Mouse (Mus musculus) adrenal gland, postnatal 10 days (tissue): ENCODE measurements around the gene Dnajb2. TPM values are rescaled to one million over a fixed set of nuclear protein-coding genes. Genes with fewer than 3 reads are reported as not detected.

Experiments used
- DNase-seq: peaks from one replicate; pipeline ENCODE4 v3.0.0; 2021; ENCODE audit warnings: mixed read lengths
- total RNA-seq, 2 experiments: library from RNA; stranded (reverse); gene quantifications; 2 replicates each; pipeline ENCODE4 v1.2.3; 2021

Gene Dnajb2
- total RNA-seq, 2 experiments from 2014 or later: 40.5 to 45.1 TPM

DNA sequence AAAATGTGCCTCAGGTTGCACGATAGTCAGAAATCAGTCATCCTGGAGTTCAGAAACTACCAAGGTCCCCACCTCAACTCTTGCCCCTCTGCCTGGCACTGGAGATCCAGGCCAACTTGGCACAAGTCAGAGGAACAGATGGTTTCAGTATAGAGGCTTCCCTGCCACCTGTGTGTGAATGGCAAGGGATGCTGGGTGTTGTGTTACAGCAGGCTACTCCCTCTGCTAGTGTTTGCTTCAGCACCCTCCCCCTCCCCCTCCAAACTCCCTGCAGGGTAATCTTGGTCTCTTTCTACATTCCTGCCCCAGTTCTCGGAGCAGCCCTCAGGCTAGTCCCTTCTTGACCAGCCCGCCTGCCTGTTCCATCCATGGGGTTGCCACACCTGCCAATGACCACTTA is 14.3 kb downstream of the Dnajb2 start:
- DNase-seq: no peak

DNA sequence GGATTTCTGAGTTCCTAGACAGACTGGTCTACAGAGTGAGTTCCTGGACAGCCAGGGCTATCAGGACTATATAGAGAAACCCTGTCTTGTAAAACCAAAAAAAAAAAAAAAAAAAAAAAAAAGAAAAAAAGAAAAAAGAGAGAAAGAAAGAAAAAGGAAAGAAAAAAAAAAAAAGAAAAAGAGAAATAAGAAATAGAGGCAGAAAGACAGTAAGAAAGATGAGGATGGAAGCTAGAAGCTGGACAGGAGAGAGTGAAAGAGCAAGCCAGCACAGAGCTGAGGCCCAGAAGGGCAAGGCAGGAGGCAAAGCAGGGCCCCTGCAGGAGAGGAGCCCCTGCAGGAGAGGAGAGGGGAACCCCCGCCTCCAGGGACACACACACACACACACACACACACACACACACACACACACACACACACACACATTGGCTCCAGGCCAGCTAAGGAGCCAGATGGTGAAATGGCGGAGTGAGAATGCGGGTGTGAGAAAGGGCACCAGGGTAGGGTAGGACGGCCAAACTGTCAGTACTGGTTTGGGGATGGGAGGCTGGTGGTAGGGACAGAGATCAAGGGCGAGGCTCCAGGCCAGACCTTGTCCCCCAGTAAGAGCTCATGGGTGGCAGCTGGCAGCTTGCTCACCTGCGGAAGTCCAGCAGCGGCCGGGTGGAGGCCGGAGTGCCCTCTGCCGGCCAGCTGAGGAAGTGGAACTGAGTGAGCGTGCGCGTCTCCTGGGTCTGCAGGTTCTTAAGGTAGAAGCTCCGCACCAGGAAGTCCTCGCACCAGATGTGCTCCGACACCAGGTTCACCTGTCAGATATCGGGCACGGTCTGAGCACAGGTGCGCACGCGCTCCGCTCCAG is 15.1 kb downstream of the Dnajb2 start:
- DNase-seq: peak; percentile 88

DNA sequence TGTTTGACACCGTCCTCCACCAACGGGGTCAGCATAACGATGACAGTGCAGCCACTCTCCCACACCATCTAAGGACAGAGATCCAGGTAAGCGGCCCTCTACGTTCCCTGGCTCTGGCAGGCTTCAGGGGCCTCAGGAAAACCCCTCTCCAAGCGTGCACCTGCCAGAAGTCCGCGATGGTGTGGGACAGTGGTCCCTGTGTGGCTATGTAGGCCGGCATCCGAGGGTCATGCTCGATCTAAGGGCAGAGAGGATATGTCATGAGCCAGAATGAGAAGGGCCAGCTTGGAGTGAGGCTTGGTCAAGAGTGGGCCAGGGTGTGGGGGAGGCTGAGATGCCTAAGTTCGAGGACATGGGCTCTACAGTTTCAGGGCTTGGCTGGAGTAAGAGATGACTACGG is 16.1 kb downstream of the Dnajb2 start:
- DNase-seq: no peak

DNA sequence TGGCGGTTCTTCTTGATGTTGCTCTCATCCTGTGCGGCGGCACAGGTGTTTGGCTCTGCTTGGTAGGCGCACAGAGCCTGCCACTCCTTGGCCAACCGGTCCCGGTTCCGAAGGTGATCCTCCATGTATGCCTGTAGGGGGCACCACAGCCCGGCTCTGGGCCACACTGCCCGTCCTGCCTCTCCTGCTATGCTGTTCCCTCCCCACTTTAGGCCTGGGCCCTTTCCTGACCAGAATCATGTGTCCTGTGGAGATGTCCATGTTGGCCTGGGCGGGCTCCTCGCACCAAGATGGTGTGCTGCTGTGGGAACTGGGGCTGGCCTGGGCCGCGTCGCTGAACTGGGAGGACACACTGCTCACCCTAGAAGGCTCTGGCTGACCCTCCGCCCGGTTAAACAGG is 16.8 kb downstream of the Dnajb2 start:
- no peak for DNase-seq

DNA sequence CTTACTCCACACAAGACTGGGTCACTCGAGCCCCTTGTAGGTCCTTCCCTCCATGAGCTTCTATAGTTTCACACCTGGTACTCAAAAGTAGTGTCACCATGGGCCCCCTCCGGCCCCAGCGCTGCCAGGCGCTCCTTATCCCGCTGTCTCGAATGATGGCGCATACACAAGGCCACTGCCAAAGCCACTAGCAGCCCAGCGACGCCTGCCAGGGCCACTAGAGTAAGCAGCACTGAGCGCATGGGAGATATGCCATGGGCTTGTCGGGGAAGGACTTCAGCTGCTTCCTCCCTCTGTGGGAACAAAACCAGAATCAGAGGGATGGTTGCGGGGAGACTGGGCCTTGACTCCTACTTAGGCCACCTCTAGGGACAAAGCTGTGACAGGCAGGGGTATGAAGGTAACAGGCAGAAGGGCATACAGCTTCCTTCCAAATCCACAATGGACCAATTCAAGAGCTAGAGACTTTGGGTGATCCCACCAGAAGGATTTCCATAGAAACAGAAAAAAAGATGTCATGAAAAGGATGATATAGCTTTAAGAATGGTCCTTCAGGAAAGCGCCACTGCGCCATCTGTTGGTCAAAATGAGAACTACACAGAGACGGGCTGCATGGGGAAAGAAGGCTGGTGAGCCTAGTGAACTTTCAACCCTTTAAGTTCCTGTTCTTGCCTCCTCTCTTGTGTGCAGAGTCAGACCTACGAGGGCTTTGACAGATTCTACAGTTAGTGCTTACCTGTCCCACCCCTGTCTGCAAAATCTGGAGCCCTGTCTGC is 17.8 kb downstream of the Dnajb2 start:
- peak; percentile 90 for DNase-seq

DNA sequence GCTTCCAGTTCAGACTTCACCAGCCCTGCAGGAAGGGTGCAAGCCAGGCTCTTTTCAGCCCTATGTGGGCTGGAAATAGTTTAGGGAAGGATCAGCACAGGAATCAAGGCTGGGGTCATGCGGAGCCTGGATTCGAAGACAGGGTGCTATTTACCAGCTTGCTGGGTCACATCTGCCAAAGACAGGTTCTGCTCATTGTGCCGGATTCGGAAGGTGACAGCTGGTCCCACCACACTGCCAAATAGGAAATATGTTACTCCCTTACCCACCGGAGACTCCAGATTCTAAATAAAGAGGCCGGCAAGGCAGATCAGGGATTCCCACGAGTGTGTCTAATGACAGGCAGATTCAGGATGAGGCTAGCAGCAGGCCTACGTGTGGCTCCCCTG is 18.4 kb downstream of the Dnajb2 start:
- DNase-seq: no peak

DNA sequence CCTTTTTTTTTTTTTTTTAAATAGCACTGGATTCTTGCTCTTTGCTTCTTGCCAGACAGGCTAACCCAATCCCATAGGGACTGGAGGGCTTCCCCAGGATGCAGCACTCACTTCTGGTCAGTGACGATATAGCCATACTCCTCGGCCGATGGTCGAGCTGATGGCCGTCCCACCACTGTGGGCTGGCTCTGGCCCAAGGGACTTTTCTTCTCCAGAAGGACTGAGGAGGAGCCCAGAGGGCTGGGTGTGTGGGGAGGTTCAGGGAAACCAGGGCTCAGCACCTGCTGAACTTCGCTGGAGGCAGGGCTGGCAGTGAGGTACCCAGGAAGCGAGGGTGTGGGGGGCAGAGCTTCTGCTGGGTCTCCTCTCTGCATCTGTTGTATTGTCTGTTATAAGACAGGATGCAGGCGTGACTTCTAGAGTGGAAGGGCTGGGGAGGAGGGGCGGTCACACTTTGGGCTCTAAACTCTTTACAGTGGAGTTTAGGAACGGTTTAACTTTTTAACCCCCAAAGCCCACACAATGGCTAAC is 19.4 kb downstream of the Dnajb2 start:
- no peak for DNase-seq

DNA sequence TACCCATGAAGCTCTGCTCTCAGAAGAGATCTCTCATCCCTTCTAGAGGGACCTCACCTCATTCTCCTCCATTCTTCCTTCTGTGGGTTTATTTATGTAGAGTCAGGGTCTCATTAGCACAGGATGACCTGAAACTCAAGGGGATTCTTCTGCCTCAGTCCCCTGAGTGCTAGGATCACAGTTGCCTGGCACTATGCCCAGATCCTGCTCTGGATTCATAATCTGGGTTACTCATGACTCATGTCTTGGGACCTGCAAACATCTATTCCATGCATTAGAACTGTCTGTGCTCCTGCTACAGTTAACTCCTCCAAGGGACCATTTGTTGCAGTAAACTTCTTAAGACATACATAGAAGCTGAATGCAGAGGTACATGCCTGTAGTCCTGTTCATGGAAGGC is 25.1 kb downstream of the Dnajb2 start:
- no peak for DNase-seq

DNA sequence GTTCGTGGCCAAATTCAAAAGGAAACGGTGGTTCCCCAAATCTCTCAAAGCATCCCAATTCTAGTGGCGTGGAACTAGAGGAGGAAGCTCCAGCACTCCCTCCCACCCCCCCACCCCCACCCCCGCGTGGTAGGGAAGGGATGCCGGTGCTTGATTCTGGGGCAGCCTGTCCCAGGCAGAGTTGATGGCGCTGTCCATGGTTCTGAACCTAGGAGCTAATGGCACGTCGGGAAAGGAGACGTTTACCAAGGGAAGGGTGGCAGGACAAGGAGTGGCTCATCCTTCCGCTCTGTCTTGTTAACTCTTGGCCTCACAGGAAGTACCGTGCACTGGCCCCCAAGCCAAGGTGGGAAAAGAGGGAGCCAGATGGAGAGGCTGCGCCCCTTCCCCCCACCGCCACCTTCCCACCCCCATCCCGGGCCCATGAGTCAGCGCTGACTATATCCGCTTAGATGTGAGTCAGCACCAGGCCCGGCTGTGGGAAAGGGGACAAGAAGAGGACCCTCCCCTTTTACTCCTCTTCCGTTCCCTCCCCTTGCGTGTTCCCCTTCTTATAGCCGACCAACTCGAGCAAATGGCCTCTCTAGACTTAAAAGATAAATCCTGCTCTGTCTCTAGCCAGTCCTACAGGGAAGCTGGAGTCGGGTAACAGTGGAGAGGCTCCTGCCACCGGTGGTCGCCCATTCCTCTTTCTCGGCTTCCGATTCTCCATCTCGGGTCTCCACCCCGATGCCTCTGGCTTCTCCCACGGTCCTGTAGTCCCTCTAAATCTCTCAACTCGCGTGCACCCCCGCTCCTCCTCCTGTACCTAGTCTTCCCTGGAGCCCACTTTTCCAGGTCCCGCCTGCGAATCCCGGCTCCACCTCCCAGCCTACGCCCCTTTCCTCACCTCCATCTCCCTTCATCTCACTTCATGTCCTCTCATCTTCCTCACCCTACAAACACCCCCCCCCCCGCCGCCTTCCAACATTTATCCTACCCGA is 27.1 kb downstream of the Dnajb2 start:
- peak; percentile 85 for DNase-seq

DNA sequence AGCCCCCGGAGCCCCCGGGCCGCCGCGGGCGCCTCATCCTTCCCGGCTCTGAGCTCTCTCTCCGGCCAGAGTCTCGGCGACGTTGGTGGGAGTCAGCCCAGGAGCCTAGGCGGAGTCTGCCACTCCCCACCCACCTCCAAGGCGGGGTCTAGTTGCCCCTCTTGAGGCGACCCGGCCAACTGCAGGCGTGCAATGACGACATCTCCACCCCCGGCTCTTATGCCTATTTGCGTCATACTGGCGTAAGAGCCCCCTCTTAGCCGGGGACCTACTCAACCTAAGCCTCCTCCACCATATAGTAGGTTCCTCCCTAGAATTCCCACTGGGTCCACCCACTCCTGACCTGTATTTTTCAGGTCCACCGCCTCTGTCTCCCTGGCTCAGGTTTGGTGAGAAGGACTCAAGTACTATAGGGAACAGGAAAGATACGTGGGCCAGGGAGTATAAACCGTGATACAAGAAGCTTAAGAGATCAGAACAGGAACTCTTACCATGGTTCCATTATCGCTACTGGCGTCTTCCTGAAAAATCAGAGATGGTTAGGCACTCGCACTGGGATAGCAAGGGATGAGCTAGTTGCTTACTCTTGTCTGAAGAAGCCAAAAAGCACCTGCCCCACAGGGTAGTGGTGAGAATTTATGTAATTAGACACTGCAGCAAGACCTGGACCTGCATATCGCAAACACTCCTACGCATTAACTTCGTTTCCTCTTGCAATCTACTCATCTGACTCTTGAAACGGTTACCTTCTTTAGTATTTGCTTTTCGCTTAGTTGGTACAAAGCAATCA is 28.1 kb downstream of the Dnajb2 start, which contains the start of gene Ptprn:
Gene Ptprn (minus strand): TSS at position 412 of the 790 bp plus-strand sequence.
- no peak for DNase-seq

DNA sequence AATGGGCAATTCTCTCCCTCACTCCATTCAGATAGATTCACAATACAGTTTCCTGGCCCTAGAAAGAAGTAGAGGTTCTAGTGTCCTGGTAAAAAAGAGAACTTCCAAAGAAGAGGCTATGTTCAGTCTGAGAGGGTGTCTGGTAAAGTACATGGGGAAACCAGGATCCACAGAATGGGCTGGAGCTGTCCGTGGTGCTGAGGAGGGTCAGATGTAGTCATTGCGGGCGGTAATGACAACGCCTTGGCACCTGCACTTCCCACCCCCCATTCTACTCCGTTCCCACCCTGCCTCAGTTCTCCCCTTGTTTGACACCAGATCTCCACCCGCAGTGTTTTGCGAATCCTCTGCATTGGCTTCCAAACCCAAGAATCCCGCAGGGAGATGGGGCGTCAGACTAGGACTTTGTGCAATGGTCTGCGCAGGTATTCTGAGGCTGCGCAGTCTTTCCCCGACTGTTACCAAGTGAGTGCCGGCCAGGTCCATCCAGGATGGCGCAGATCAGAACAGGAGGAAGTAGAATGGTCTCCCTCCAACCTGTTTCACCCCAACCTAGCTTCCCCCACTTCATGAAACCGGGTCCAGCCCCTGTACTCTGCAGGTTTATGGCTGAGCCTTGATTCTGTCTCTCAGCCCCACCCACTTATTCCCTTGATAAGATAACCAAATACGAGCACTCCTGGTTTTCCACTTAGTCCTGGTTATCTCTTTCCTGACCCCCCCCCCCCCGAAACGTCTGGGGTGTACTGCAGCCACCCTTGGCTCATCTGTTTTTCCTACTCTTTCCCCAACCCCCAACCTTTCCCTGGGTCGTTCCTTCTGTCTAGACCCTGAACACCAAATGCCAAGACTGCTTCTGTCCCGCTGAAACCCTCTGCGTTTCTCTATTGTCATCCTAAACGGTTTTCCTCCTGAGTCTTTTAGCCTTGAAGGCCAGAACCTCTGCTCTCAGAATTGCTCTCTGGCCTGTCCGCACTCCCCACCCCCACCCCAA is 41.3 kb downstream of the Dnajb2 start:
- peak; percentile 82 for DNase-seq

DNA sequence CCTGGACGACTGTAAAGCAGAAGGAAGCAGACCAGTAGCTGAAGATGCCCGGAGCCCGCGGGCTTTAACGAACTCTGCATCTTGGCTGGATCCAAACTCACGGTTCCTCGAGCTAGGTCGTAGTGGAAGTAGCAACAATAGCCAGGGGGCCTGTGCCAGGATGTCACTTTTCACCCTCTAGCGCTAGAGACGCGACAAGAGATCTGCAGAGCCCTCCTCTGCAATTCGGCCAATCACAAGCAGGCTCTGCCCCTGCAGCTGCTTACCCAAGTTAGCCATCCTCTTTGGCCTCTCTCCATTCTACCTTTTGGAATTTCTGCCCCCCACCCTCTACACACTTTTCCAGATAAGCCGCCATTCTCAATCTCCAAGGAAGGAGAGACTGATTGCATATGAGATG is 42.0 kb downstream of the Dnajb2 start, which contains the start of gene Resp18:
Gene Resp18 (minus strand): TSS at position 188 of the 400 bp plus-strand sequence.
- no peak for DNase-seq

DNA sequence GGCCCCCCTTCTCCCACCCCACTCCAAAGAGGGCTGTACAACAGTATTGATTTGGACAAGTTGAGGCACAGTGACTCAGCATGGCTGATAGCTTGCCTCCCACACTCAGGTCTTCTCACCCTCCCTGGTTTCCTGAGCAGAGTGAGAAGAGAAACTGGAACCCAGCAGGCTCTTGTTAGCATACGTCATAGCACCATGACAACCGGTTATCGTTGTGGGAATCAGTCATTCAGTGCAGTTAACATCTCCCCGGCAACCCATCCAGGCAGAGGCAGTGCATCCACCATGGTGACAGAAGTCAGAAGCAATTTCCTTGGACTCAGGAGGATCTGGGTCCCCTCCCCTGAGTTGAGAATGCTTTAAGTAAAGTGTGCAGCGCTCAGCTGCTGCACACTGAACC is 46.8 kb downstream of the Dnajb2 start:
- DNase-seq: no peak

DNA sequence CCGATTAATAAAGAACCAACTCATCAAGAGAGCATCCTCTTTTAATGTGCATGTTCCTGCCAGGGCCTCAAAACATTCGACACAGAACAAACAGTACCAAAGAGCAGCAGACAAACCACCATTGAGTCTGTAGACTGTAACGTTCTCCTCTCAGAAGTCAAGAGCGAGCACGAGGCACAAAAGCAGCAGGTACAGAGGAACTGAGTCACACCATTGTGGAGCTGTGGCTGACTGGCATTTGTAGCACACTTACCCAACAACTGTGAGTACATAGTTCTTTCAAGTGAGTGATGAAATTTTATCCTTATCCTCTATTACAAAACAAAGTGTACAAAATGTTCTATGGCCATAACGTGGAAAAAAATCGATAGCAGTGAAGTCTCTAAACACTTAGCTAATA is 48.7 kb downstream of the Dnajb2 start:
- DNase-seq: no peak

DNA sequence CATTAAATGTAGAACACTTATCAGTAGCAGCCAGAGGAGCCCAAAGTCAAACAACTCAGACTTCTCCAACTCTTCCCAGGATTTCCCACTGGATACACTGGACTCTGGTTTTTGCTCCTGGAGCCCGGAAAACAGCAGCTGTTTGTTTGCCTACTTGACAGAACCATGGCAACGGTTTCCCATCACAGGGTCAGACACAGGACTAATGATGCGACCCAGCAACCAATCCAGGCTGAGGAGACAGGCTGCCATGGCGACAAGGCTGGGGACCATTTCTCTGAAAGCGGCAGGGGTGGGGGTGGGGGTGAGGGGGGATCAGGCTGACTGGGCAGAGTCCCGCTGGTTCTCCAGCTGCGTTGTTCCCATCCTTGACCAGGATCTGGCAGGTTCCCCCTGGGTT is 53.2 kb downstream of the Dnajb2 start:
- DNase-seq: no peak

DNA sequence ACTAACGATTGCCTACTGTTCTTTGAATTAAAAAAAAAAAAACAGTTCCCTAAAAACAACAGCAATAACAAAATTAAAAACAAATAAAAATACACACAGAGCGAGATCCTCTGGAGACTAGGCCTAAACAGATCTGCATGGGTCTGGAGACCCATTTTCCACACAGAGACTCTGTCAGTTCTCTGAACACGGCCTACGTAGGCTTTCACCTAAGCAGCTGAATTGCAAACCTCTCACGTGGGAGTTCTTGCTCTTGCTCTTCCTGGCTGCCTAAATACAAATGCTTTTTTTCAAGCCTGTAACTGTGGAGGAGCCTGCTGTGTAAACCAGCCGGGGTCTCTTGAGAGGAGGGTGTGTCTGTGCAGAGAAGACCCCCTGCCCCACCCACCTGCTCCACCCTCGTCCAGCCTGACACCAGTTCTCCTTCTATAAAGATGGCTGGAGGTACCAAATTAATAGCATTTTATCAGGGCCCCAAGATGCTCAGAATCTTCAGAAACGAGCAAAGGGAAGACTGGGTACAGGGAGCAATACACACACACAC is 53.8 kb downstream of the Dnajb2 start:
- DNase-seq: no peak

DNA sequence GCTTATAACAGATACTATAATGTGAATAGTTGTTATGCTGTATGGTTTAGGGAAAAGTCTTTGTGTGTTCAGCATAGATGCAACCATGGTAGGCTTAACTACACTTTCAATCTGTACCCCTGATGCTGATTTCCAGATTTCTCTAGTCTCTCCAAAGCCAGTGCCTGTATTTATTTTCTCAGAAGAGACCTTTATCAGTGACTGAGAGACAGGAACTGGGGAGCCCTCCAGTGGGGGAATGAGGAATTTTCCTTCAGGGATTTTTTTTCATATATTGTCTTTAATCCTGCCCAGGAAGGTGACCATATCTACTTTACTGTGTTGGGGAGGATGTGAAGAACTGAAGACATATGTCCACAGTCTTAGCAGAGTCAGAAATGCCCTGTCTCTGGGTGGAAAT is 54.4 kb downstream of the Dnajb2 start:
- DNase-seq: peak; percentile 49

DNA sequence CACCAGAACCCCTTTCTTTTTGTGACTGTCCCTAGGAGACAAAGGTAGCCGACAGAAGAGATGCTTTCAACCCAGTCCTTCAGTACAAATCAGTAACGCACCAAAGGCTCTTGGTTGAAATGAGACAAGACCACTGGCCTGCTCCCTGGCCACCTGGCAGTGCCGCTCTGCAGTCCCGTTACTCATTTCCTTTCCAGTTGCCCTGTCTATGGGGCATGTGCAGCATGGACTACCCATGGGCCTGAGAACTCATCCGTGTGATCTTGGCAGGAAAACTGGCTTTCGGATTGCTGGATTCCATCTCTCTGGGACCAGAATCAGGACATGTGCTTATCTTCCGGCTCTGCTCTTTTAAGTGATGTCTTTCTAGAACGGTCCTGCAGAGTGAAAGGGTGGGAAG is 55.1 kb downstream of the Dnajb2 start:
- DNase-seq: no peak
